Mouse (Mus musculus): Measurements from ENCODE around the gene Tnnt1. TPM values are rescaled to one million over a fixed set of nuclear protein-coding genes. Genes with fewer than 3 reads are reported as not detected.
"Not testable (repeated sequence)": the region's sequence is repeated elsewhere in the genome, so short reads cannot be mapped to it uniquely, and the experiment has no call there.

Gene Tnnt1
- polyA plus RNA-seq, 1 experiment from 2014 or later, result 6.6 TPM

- no peaks in the 10 kb centered on the region for H3K36me3 ChIP-seq (ENCODE audit: control insufficient read depth, insufficient read depth, low read length)
- ATAC-seq (ENCODE audit: low FRiP score) (no peak), DNase-seq (ENCODE audit: low spot score, missing footprints) (no peak)
- no peaks in the 10 kb centered on the region for H3K27me3 ChIP-seq (ENCODE audit: control insufficient read depth, insufficient read depth, low read length)
- H3K9me3 ChIP-seq (ENCODE audit: control insufficient read depth, low read length), result no peaks in the 10 kb centered on the region
- no peak overlapping the region for H3K4me2 ChIP-seq
- H3K4me3 ChIP-seq (ENCODE audit: low read depth, low read length), result no peak overlapping the region
- peaks cover 7% of the 10 kb centered on the region for H3K4me1 ChIP-seq (ENCODE audit: control insufficient read depth, insufficient read depth, low read length)
- H3K9ac ChIP-seq (ENCODE audit: low read length), result no peak overlapping the region
- H3K27ac ChIP-seq (ENCODE audit: low read depth, low read length), result no peak overlapping the region
- 66% methylated on average over 5 of the region's 5 CpGs for WGBS
These were observed 25.2 kb upstream of the Tnnt1 start for GRCm38 (mm10) chr7:4541344-4541743.

GRCm38 (mm10) chr7:4539019-4539418, 22.8 kb upstream of the Tnnt1 start:
- H3K4me1 ChIP-seq (ENCODE audit: control insufficient read depth, insufficient read depth, low read length), result no peaks in the 10 kb centered on the region
- no peak overlapping the region for H3K27ac ChIP-seq (ENCODE audit: low read depth, low read length)
- H3K27me3 ChIP-seq (ENCODE audit: control insufficient read depth, insufficient read depth, low read length), result no peaks in the 10 kb centered on the region
- no peak overlapping the region for H3K4me3 ChIP-seq (ENCODE audit: low read depth, low read length)
- ATAC-seq (ENCODE audit: low FRiP score) (no peak), DNase-seq (ENCODE audit: low spot score, missing footprints) (no peak)
- H3K4me2 ChIP-seq, result no peak overlapping the region
- WGBS, result 74% methylated on average over 2 of the region's 2 CpGs
- no peaks in the 10 kb centered on the region for H3K36me3 ChIP-seq (ENCODE audit: control insufficient read depth, insufficient read depth, low read length)
- no peaks in the 10 kb centered on the region for H3K9me3 ChIP-seq (ENCODE audit: control insufficient read depth, low read length)
- H3K9ac ChIP-seq (ENCODE audit: low read length), result no peak overlapping the region

- Histone ChIP-seq H3K4me1 (ENCODE audit: control insufficient read depth, insufficient read depth, low read length) (0 out of 2 replicates have a peak, but pooled peaks cover under 1% of the 10 kb centered on the region), H3K9me3 (ENCODE audit: control insufficient read depth, low read length) (no peaks in the 10 kb centered on the region), H3K36me3 (ENCODE audit: control insufficient read depth, insufficient read depth, low read length) (no peaks in the 10 kb centered on the region), H3K4me3 (ENCODE audit: low read depth, low read length) (no peak overlapping the region), H3K4me2 (no peak overlapping the region), H3K27ac (ENCODE audit: low read depth, low read length) (no peak overlapping the region), H3K27me3 (ENCODE audit: control insufficient read depth, insufficient read depth, low read length) (no peaks in the 10 kb centered on the region), H3K9ac (ENCODE audit: low read length) (no peak overlapping the region)
- WGBS, result 61% methylated on average over 4 of the region's 4 CpGs
- ATAC-seq (ENCODE audit: low FRiP score) (no peak), DNase-seq (ENCODE audit: low spot score, missing footprints) (peak; percentile 54)
These were observed 21.0 kb upstream of the Tnnt1 start for GRCm38 (mm10) chr7:4537181-4537580.

GRCm38 (mm10) chr7:4536369-4536768, 20.2 kb upstream of the Tnnt1 start:
- no peak overlapping the region for H3K4me2 ChIP-seq
- H3K36me3 ChIP-seq (ENCODE audit: control insufficient read depth, insufficient read depth, low read length), result no peaks in the 10 kb centered on the region
- 91% methylated on average over 4 of the region's 4 CpGs for WGBS
- H3K27ac ChIP-seq (ENCODE audit: low read depth, low read length), result no peak overlapping the region
- DNase-seq (ENCODE audit: low spot score, missing footprints) (no peak), ATAC-seq (ENCODE audit: low FRiP score) (no peak)
- no peaks in the 10 kb centered on the region for H3K27me3 ChIP-seq (ENCODE audit: control insufficient read depth, insufficient read depth, low read length)
- no peak overlapping the region for H3K9ac ChIP-seq (ENCODE audit: low read length)
- no peaks in the 10 kb centered on the region for H3K9me3 ChIP-seq (ENCODE audit: control insufficient read depth, low read length)
- 0 out of 2 replicates have a peak, but pooled peaks cover 6% of the 10 kb centered on the region for H3K4me1 ChIP-seq (ENCODE audit: control insufficient read depth, insufficient read depth, low read length)
- no peak overlapping the region for H3K4me3 ChIP-seq (ENCODE audit: low read depth, low read length)

GRCm38 (mm10) chr7:4532005-4532729, 16.0 kb upstream of the Tnnt1 start, which contains the start of gene Dnaaf3:
Dnaaf3 (minus strand) TSS chr7:4532453.
- Histone ChIP-seq H3K27me3 (ENCODE audit: control insufficient read depth, insufficient read depth, low read length) (peaks cover 1% of the 10 kb centered on the region), H3K4me2 (peak within 1 kb of the TSS; percentile 65), H3K4me1 (ENCODE audit: control insufficient read depth, insufficient read depth, low read length) (0 out of 2 replicates have a peak, but pooled peaks cover 7% of the 10 kb centered on the region), H3K9me3 (ENCODE audit: control insufficient read depth, low read length) (no peaks in the 10 kb centered on the region), H3K9ac (ENCODE audit: low read length) (peak within 1 kb of the TSS; percentile 38; the same call in 1 of the 2 replicates), H3K27ac (ENCODE audit: low read depth, low read length) (no peak within 1 kb of the TSS), H3K36me3 (ENCODE audit: control insufficient read depth, insufficient read depth, low read length) (no peaks in the 10 kb centered on the region), H3K4me3 (ENCODE audit: low read depth, low read length) (peak within 1 kb of the TSS; percentile 40)
- ATAC-seq (ENCODE audit: low FRiP score) (peak; percentile 95), DNase-seq (ENCODE audit: low spot score, missing footprints) (peak; percentile 95)
- 3% methylated on average over 28 of the region's 28 CpGs for WGBS

- not testable (repeated sequence) for H3K36me3 ChIP-seq (ENCODE audit: control insufficient read depth, insufficient read depth, low read length); H3K27me3 ChIP-seq (ENCODE audit: control insufficient read depth, insufficient read depth, low read length); DNase-seq (ENCODE audit: low spot score, missing footprints); H3K9me3 ChIP-seq (ENCODE audit: control insufficient read depth, low read length); H3K4me2 ChIP-seq; H3K4me3 ChIP-seq (ENCODE audit: low read depth, low read length); ATAC-seq (ENCODE audit: low FRiP score); H3K27ac ChIP-seq (ENCODE audit: low read depth, low read length); H3K4me1 ChIP-seq (ENCODE audit: control insufficient read depth, insufficient read depth, low read length); H3K9ac ChIP-seq (ENCODE audit: low read length)
- WGBS, result 48% methylated on average over 7 of the region's 8 CpGs
These were observed 14.0 kb upstream of the Tnnt1 start for GRCm38 (mm10) chr7:4530166-4530565.

- ATAC-seq (ENCODE audit: low FRiP score) (0 out of 2 replicates have a peak, but pooled peaks have one; percentile 2), DNase-seq (ENCODE audit: low spot score, missing footprints) (no peak)
- H3K9me3 ChIP-seq (ENCODE audit: control insufficient read depth, low read length), result no peaks in the 10 kb centered on the region
- no peak overlapping the region for H3K4me3 ChIP-seq (ENCODE audit: low read depth, low read length)
- no peak overlapping the region for H3K27ac ChIP-seq (ENCODE audit: low read depth, low read length)
- no peak overlapping the region for H3K9ac ChIP-seq (ENCODE audit: low read length)
- peaks cover 4% of the 10 kb centered on the region for H3K27me3 ChIP-seq (ENCODE audit: control insufficient read depth, insufficient read depth, low read length)
- 52% methylated on average over 18 of the region's 18 CpGs for WGBS
- no peaks in the 10 kb centered on the region for H3K36me3 ChIP-seq (ENCODE audit: control insufficient read depth, insufficient read depth, low read length)
- peak overlapping the region; percentile 48; the same call in 1 of the 2 replicates for H3K4me2 ChIP-seq
- peaks cover 8% of the 10 kb centered on the region for H3K4me1 ChIP-seq (ENCODE audit: control insufficient read depth, insufficient read depth, low read length)
These were observed 11.1 kb upstream of the Tnnt1 start for GRCm38 (mm10) chr7:4527302-4527689.

GRCm38 (mm10) chr7:4526341-4527301, 10.4 kb upstream of the Tnnt1 start:
- Histone ChIP-seq H3K4me3 (ENCODE audit: low read depth, low read length) (peak overlapping the region; percentile 20), H3K9ac (ENCODE audit: low read length) (peak overlapping the region; percentile 47), H3K4me1 (ENCODE audit: control insufficient read depth, insufficient read depth, low read length) (peaks cover 2% of the 10 kb centered on the region), H3K9me3 (ENCODE audit: control insufficient read depth, low read length) (no peaks in the 10 kb centered on the region), H3K27ac (ENCODE audit: low read depth, low read length) (no peak overlapping the region), H3K27me3 (ENCODE audit: control insufficient read depth, insufficient read depth, low read length) (peaks cover 4% of the 10 kb centered on the region), H3K4me2 (peak overlapping the region; percentile 48), H3K36me3 (ENCODE audit: control insufficient read depth, insufficient read depth, low read length) (no peaks in the 10 kb centered on the region)
- ATAC-seq (ENCODE audit: low FRiP score) (peak; percentile 95), DNase-seq (ENCODE audit: low spot score, missing footprints) (peak; percentile 98)
- WGBS, result 21% methylated on average over 40 of the region's 40 CpGs
